Mouse (Mus musculus) ES-CJ7 (cell line): ENCODE measurements around the gene Arid2.

Experiments used
- DNase-seq: peaks from one replicate; pipeline ENCODE4 v3.0.0; 2011; ENCODE audit warnings: low read depth, low spot score

Gene Arid2

GRCm38 (mm10) chr15:96287369-96287975, at the start of gene Arid2:
Arid2 (plus strand) TSS chr15:96287518.
- peak; percentile 47 for DNase-seq

DNA sequence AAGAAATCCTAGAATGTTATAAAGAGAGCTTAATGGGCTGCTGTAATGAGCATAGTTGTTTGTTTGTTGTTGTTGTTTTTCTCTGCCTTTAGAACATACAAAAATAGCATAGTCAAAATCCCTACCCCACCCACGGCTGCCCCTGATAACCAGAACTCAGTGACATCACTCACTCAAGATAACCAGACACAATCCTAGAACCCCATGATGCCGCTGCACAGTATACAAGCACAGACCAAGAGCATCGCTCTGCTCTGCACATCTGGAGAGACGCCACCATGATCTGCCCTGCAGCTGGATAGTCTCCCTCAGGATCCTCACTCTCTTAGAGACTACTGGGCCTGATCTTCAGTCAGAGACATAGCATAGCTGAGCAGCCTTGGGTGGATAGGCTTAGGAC, 49.2 kb upstream of the Arid2 start:
- no peak for DNase-seq

- peak; percentile 89 for DNase-seq
These were observed 43.1 kb upstream of the Arid2 start for GRCm38 (mm10) chr15:96244171-96244570.

GRCm38 (mm10) chr15:96244715-96245114, 42.6 kb upstream of the Arid2 start:
- peak; percentile 99 for DNase-seq

- peak; percentile 81 for DNase-seq
These were observed 33.5 kb upstream of the Arid2 start for GRCm38 (mm10) chr15:96253827-96254226.

DNA sequence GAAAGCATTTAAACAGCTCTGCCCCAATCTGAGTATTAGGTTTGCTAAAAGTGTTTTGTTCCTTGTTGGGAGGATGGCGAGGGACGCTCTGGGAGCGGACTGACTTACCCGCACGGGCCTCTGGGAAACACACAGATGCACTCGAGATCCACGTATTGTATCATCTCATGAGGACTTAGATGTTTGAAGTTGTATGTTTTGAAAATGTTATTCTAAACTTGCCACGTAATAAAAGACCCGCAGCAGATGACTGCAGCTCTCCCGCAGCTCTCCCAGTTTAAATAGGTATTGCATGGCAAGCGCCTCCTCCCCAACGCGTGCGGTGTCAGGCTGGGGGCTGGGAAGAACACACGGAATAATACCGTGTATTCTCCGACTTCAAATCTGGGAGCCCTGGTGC, 33.0 kb upstream of the Arid2 start:
- peak; percentile 46 for DNase-seq

DNA sequence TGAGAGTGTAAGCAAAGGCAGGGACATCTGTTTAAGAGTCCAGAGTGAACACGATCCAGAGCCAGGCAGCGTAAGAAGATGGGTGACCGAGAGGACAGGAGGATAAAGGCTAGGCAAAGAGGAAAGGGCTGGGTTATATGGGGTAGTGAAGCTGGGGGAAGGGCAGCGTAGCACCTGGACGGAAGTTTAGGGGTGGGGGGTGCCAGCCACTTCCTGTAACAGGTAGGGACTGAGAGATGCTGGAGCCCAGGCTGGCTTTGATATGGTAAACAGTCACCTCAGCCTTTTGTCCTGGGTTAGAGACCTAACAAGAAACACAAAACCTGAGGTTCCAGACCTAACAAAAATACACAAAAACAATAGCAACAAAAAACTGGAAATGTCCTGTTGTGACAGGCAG, 29.5 kb upstream of the Arid2 start:
- DNase-seq = peak; percentile 42

DNA sequence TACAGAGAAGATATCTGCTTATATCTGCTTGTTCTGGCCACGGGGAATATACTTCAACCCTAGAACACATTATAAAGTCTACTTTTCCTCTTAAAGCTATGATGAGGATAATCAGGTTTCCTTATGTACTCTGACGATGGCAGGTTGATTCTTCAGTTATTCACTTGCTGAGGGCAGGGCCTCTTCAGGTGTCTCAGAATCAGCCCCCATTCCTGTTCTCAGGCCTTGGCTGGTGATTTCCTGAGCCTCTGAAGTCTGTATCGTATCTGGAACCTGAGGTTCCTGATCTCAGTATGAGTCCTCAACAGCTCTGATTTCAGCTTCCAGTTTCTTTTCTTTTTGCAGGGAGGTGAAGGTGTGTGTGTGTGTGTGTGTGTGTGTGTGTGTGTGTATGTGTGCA, 22.7 kb upstream of the Arid2 start:
- no peak for DNase-seq

DNA sequence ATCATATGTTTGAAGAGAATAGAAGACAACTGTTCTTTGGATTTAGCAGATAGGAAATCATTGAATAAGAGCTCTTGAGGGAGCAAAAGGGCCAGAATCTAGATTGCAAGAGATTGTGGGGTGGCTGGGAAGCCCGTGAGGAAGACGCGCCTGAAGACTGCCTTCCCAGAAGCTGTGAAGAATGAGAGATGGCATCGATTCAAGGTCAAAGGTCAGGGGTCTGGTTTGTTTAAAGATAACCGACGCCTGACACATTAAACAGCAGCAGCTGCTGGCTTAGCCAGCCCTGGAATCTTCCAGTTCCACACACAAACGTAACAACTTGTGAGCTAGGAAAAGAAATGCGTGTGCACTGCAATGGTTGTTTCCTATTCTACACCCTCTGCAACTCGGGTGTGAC, 19.4 kb upstream of the Arid2 start:
- DNase-seq = no peak

- no peak for DNase-seq
These were observed 18.7 kb upstream of the Arid2 start for GRCm38 (mm10) chr15:96268610-96269009.

- DNase-seq = no peak
These were observed 17.9 kb upstream of the Arid2 start for GRCm38 (mm10) chr15:96269402-96269801.

DNA sequence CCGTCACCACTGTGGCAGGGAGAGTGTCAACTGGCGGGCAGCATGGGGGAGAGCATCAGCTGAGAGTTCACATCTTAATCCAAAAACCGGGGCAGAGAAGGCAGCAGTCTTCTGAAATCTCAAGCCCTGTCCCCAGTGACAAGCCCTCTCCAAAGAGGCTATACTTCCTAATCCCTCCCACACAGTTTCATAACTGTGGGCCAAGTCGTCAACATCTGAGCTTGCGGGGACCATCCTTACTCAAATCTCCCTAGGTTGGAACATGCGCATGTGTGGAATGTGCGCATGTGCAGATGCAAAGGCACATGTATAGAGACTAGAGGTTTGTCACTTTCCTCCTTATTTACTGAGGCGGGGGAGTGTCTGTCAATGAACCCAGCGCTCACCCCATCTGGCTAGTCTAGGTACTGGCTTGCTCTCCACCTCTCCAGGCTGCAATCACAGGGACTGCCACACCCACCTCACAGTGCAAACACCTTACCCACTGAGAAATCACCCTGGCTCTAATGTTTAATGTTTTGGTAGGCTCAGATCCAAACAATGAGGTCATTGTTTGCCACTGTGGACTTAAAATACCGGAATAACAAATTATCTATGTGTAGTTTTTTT, 16.9 kb upstream of the Arid2 start:
- DNase-seq = peak; percentile 57

DNA sequence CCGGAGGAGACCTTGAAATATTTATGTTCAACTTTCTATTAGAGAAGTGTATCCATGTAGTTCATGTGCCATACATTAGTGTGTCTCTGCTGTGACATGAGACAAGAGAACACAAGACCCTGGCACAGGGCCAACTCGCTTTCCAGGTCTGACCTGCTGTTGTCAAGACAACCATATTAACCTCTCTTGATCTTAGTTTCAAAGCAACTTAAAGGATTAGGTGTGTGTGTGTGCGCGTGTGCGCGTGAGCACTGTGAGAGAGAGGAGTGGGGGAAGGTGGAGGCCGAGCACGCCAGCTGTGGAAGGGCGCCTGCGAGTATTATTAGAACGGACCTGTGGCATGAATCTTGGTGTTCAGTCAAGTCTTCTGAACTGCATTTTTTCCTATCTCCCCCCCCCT, 15.0 kb upstream of the Arid2 start:
- DNase-seq = no peak

- DNase-seq = no peak
These were observed 13.0 kb upstream of the Arid2 start for GRCm38 (mm10) chr15:96274341-96274740.

DNA sequence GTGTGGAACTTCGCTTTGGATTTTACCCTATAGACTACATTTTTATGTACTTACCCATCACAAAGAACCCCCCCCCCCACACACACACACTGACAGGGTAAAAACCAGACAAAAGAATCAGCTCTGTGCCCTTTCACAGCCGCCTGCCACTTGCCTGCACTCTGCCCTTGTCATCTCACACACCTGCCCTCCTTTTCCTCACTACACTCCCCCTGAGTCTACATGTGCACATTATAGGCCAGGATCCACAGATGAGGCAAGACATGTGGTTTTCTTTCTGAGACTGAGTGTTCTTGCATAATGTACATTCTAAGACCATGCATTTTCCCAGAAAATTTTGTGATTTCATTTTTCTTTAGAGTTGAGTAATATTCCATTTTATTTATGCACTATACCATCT, 12.1 kb upstream of the Arid2 start:
- DNase-seq = no peak

GRCm38 (mm10) chr15:96275810-96276493, 11.4 kb upstream of the Arid2 start:
- DNase-seq = no peak

DNA sequence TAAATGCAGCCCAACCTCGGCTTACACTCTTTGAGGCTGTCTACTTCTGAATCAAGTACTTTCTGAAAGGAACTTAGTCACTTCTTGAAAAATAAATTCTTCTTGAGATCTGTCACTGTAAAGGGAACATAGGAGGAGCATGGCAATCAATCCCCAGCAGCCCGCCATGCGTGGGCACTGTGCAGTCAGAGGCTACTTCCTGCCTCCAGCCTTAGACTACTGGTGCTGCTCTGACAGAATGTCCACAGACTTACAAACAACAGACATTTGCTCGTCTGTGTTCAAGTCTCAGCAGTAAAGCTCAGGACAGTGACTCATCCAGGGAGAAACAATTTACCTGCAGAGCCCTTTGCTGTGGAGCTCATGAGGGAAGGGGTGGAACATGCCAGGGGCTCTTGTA, 10.3 kb upstream of the Arid2 start:
- DNase-seq = no peak

- DNase-seq = no peak
These were observed 6.1 kb upstream of the Arid2 start for GRCm38 (mm10) chr15:96281236-96281635.

- DNase-seq = no peak
These were observed 4.2 kb upstream of the Arid2 start for GRCm38 (mm10) chr15:96283141-96283540.

- DNase-seq = peak; percentile 46
These were observed 3.3 kb upstream of the Arid2 start for GRCm38 (mm10) chr15:96283920-96284431.

DNA sequence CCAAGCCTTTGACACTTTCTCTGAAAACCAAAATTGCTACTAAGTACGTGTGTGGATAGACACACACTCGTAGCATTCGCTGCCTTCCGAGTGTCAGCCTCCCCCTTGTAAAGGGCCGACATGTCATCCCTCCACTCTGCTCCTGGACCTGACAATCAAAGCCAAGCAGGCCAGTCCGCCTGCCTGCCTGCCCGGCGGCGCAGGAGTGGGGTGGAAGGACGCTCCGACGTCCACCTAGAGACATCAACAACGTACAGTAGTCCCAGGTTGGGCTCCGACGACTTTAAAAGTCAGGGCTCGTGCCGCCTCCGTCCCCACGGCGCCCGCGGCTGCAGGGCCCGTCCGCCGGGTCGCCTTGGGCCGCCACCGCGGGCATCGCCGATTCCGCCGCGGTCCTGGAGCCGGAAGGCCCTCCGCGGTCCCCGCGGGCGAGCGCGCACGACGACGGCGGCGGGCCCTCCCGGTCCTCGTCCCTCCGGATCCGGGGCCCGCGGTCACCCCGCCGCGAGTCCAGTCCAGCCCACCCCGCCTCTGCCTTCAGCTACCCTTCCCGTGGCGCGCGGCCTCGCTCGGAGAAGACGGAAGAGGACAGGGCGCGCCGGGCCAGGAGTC, 2.5 kb upstream of the Arid2 start:
- no peak for DNase-seq

DNA sequence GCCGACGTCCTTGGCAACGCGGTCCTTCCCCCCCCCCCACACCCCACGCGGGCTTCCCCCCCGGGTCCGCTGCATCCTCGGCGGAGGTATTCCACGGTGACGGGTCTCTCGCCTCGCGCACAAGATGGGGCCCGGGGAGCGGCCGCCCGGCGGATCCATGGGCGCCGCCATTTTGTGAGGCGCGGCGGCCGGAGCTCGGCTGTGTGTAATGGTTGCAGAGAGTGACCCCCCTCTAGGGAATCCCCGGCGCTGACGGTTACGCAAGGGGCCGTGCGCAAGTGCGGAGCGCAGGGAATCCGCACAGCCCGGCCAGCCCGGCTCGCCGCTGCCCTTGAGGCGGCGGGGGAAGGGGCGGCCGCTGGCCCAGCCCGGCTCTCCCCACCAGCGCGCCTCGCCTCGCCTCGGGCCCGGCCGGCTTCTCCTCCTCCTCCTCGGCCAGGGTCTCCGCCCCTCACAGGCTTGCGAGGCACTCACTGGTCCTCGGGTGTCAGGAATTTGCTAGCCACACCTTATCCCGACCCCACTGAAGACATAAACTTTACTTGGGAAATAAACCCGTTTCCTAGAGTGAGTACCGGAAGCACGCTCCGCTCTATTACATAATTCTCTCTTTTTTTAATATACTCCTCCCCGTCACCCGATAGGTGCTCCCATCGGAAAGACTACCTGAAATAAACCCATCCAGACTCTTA, 1.8 kb upstream of the Arid2 start:
- DNase-seq = peak; percentile 79
